Mouse (Mus musculus): ENCODE results near the gene Clec16a. TPM values are rescaled to one million over a fixed set of nuclear protein-coding genes. Genes with fewer than 3 reads are reported as not detected.

Gene Clec16a
- polyA plus RNA-seq, 1 experiment from 2014 or later, result 24.9 TPM

GRCm38 (mm10) chr16:10683193-10684000, 138.3 kb downstream of the Clec16a start:
- ATAC-seq (ENCODE audit: extremely low read depth, insufficient number of reproducible peaks, low FRiP score, low TSS enrichment), result no peak
- Histone ChIP-seq H3K27ac (replicated peaks) (0 out of 2 replicates have a peak overlapping the region, but pooled peaks have one; percentile 5), H3K9me3 (no peaks in the 10 kb centered on the region), H3K36me3 (no peaks in the 10 kb centered on the region), H3K4me2 (no peak overlapping the region), H3K4me3 (no peak overlapping the region), H3K9ac (no peak overlapping the region), H3K4me1 (peaks cover 6% of the 10 kb centered on the region), H3K27me3 (replicated peaks) (peaks cover 3% of the 10 kb centered on the region; the same call in 1 of the 2 replicates)
- 62% methylated on average over 8 of the region's 8 CpGs for WGBS

- peak overlapping the region; percentile 28 for H3K4me2 ChIP-seq
- peak; percentile 44 for ATAC-seq (ENCODE audit: extremely low read depth, insufficient number of reproducible peaks, low FRiP score, low TSS enrichment)
Observed at GRCm38 (mm10) chr16:10689748-10690318, 144.7 kb downstream of the Clec16a start.

GRCm38 (mm10) chr16:10690442-10690841, 145.3 kb downstream of the Clec16a start:
- Histone ChIP-seq H3K27me3 (replicated peaks) (peaks cover 3% of the 10 kb centered on the region; the same call in 1 of the 2 replicates), H3K4me1 (peaks cover 42% of the 10 kb centered on the region), H3K4me3 (no peak overlapping the region), H3K9me3 (no peaks in the 10 kb centered on the region), H3K27ac (replicated peaks) (peak overlapping the region; percentile 89), H3K9ac (peak overlapping the region; percentile 16; the same call in 1 of the 2 replicates), H3K4me2 (peak overlapping the region; percentile 28), H3K36me3 (no peaks in the 10 kb centered on the region)
- WGBS, result 16% methylated on average over 3 of the region's 3 CpGs
- ATAC-seq (ENCODE audit: extremely low read depth, insufficient number of reproducible peaks, low FRiP score, low TSS enrichment), result peak; percentile 35; the same call in 1 of the 2 replicates

More at GRCm38 (mm10) chr16:10689748-10690318, 144.7 kb downstream of the Clec16a start:
- Histone ChIP-seq H3K27me3 (replicated peaks) (peaks cover 3% of the 10 kb centered on the region; the same call in 1 of the 2 replicates), H3K4me3 (no peak overlapping the region), H3K9me3 (no peaks in the 10 kb centered on the region), H3K9ac (no peak overlapping the region), H3K36me3 (no peaks in the 10 kb centered on the region), H3K27ac (replicated peaks) (peak overlapping the region; percentile 89), H3K4me1 (peaks cover 42% of the 10 kb centered on the region)
- WGBS, result 43% methylated on average over 6 of the region's 6 CpGs

- Histone ChIP-seq H3K4me1 (peaks cover 42% of the 10 kb centered on the region), H3K27me3 (replicated peaks) (peaks cover 3% of the 10 kb centered on the region; the same call in 1 of the 2 replicates), H3K4me3 (no peak overlapping the region), H3K36me3 (no peaks in the 10 kb centered on the region), H3K27ac (replicated peaks) (no peak overlapping the region), H3K9me3 (no peaks in the 10 kb centered on the region), H3K9ac (no peak overlapping the region), H3K4me2 (no peak overlapping the region)
- WGBS, result 66% methylated on average over 5 of the region's 5 CpGs
- ATAC-seq (ENCODE audit: extremely low read depth, insufficient number of reproducible peaks, low FRiP score, low TSS enrichment), result no peak
Observed at GRCm38 (mm10) chr16:10691705-10692104, 146.6 kb downstream of the Clec16a start.

GRCm38 (mm10) chr16:10692848-10693247, 147.7 kb downstream of the Clec16a start:
- Histone ChIP-seq H3K9me3 (no peaks in the 10 kb centered on the region), H3K4me1 (peaks cover 49% of the 10 kb centered on the region), H3K27me3 (replicated peaks) (no peaks in the 10 kb centered on the region), H3K4me2 (no peak overlapping the region), H3K36me3 (no peaks in the 10 kb centered on the region), H3K4me3 (no peak overlapping the region), H3K27ac (replicated peaks) (no peak overlapping the region), H3K9ac (no peak overlapping the region)
- WGBS, result 91% methylated on average over 8 of the region's 8 CpGs
- ATAC-seq (ENCODE audit: extremely low read depth, insufficient number of reproducible peaks, low FRiP score, low TSS enrichment), result no peak

- Histone ChIP-seq H3K27ac (replicated peaks) (no peak overlapping the region), H3K4me2 (no peak overlapping the region), H3K4me1 (peaks cover 55% of the 10 kb centered on the region), H3K4me3 (no peak overlapping the region), H3K27me3 (replicated peaks) (no peaks in the 10 kb centered on the region), H3K9me3 (no peaks in the 10 kb centered on the region), H3K9ac (no peak overlapping the region), H3K36me3 (no peaks in the 10 kb centered on the region)
- no peak for ATAC-seq (ENCODE audit: extremely low read depth, insufficient number of reproducible peaks, low FRiP score, low TSS enrichment)
- WGBS, result 84% methylated on average over 1 of the region's 1 CpGs
Observed at GRCm38 (mm10) chr16:10693424-10693823, 148.3 kb downstream of the Clec16a start.

- H3K27me3 ChIP-seq (replicated peaks), result no peaks in the 10 kb centered on the region
- H3K4me2 ChIP-seq, result no peak overlapping the region
- WGBS, result 41% methylated on average over 11 of the region's 11 CpGs
- H3K4me3 ChIP-seq, result no peak overlapping the region
- ATAC-seq (ENCODE audit: extremely low read depth, insufficient number of reproducible peaks, low FRiP score, low TSS enrichment), result no peak
- no peak overlapping the region for H3K27ac ChIP-seq (replicated peaks)
- H3K9me3 ChIP-seq, result no peaks in the 10 kb centered on the region
- H3K4me1 ChIP-seq, result peaks cover 54% of the 10 kb centered on the region
- no peak overlapping the region for H3K9ac ChIP-seq
- H3K36me3 ChIP-seq, result no peaks in the 10 kb centered on the region
Observed at GRCm38 (mm10) chr16:10694414-10694851, 149.3 kb downstream of the Clec16a start.

GRCm38 (mm10) chr16:10697861-10698659, 152.9 kb downstream of the Clec16a start:
- Histone ChIP-seq H3K4me2 (no peak overlapping the region), H3K27me3 (replicated peaks) (no peaks in the 10 kb centered on the region), H3K27ac (replicated peaks) (no peak overlapping the region), H3K4me3 (no peak overlapping the region), H3K9me3 (no peaks in the 10 kb centered on the region), H3K9ac (0 out of 2 replicates have a peak overlapping the region, but pooled peaks have one; percentile 44), H3K36me3 (no peaks in the 10 kb centered on the region), H3K4me1 (peaks cover 27% of the 10 kb centered on the region)
- 60% methylated on average over 6 of the region's 6 CpGs for WGBS
- no peak for ATAC-seq (ENCODE audit: extremely low read depth, insufficient number of reproducible peaks, low FRiP score, low TSS enrichment)

- Histone ChIP-seq H3K27ac (replicated peaks) (no peak overlapping the region), H3K27me3 (replicated peaks) (no peaks in the 10 kb centered on the region), H3K4me1 (peaks cover 33% of the 10 kb centered on the region), H3K9ac (no peak overlapping the region), H3K9me3 (no peaks in the 10 kb centered on the region), H3K4me2 (no peak overlapping the region), H3K4me3 (no peak overlapping the region), H3K36me3 (no peaks in the 10 kb centered on the region)
- WGBS, result 77% methylated on average over 3 of the region's 3 CpGs
- no peak for ATAC-seq (ENCODE audit: extremely low read depth, insufficient number of reproducible peaks, low FRiP score, low TSS enrichment)
Observed at GRCm38 (mm10) chr16:10699316-10699715, 154.2 kb downstream of the Clec16a start.

- peaks cover 32% of the 10 kb centered on the region for H3K4me1 ChIP-seq
- no peak for ATAC-seq (ENCODE audit: extremely low read depth, insufficient number of reproducible peaks, low FRiP score, low TSS enrichment)
- H3K4me3 ChIP-seq, result no peak overlapping the region
- 69% methylated on average over 2 of the region's 2 CpGs for WGBS
- no peak overlapping the region for H3K9ac ChIP-seq
- H3K27ac ChIP-seq (replicated peaks), result no peak overlapping the region
- H3K9me3 ChIP-seq, result no peaks in the 10 kb centered on the region
- H3K36me3 ChIP-seq, result no peaks in the 10 kb centered on the region
- no peak overlapping the region for H3K4me2 ChIP-seq
- no peaks in the 10 kb centered on the region for H3K27me3 ChIP-seq (replicated peaks)
Observed at GRCm38 (mm10) chr16:10700160-10700559, 155.0 kb downstream of the Clec16a start.

- no peak overlapping the region for H3K27ac ChIP-seq (replicated peaks)
- WGBS, result 71% methylated on average over 2 of the region's 2 CpGs
Observed at GRCm38 (mm10) chr16:10702399-10702798, 157.3 kb downstream of the Clec16a start.

More at GRCm38 (mm10) chr16:10702399-10702798, 157.3 kb downstream of the Clec16a start:
- no peaks in the 10 kb centered on the region for H3K9me3 ChIP-seq
- ATAC-seq (ENCODE audit: extremely low read depth, insufficient number of reproducible peaks, low FRiP score, low TSS enrichment), result no peak
- H3K4me2 ChIP-seq, result no peak overlapping the region
- H3K9ac ChIP-seq, result no peak overlapping the region
- H3K4me3 ChIP-seq, result no peak overlapping the region
- no peaks in the 10 kb centered on the region for H3K27me3 ChIP-seq (replicated peaks)
- no peaks in the 10 kb centered on the region for H3K36me3 ChIP-seq
- peaks cover 30% of the 10 kb centered on the region for H3K4me1 ChIP-seq
